Mouse (Mus musculus): Measurements from ENCODE around the gene Btnl10. TPM values are rescaled to one million over a fixed set of nuclear protein-coding genes. Genes with fewer than 3 reads are reported as not detected.

The Btnl10 gene
- polyA plus RNA-seq (2012; rRNA removed), result not detected in 2 replicates

- no peaks in the 10 kb centered on the region for H3K27me3 ChIP-seq (ENCODE audit: control insufficient read depth, insufficient read depth, low read length)
- TF ChIP-seq CTCF (IDR thresholded peaks at IDR 0.05; ENCODE audit: extremely low read depth, insufficient read length, insufficient replicate concordance, low read depth, low read length), result no peak
- TF ChIP-seq POLR2A (IDR thresholded peaks at IDR 0.05; ENCODE audit: low read depth, low read length), result no peak
- no peak within 1 kb of the TSS for H3K4me3 ChIP-seq (ENCODE audit: low read depth, low read length)
- 75% methylated on average over 12 of the region's 12 CpGs for WGBS
- peaks cover 5% of the 10 kb centered on the region; the same call in 1 of the 2 replicates for H3K4me1 ChIP-seq (ENCODE audit: control insufficient read depth, insufficient read depth, insufficient read length, low read length)
- H3K27ac ChIP-seq (ENCODE audit: insufficient read depth, low read depth, low read length), result no peak within 1 kb of the TSS
- H3K36me3 ChIP-seq (ENCODE audit: control insufficient read depth, insufficient read depth, low read length), result no peaks in the 10 kb centered on the region
Measured at GRCm38 (mm10) chr11:58917745-58918366, at the start of gene Btnl10. Gene Btnl10, plus strand, starts transcription at chr11:58917908.

DNA sequence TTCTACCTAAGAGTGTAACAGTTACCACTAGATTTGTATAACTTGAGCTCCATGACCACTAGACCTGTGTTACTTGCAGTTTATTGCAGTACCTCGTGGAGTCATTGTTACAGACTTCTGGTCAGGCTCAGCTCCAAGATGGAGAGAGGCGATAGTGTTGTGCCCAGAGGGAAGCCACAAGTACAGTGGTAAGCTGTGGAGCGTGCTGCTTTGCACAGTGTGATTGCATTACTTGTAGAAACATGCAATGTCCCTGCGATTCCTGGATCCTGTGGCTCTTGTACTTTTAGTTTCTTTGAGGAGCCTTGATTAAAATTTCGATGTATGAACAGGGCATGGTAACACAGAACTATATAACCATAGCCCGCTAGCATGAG lies 49.8 kb upstream of the Btnl10 start:
- TF ChIP-seq POLR2A (IDR thresholded peaks at IDR 0.05; ENCODE audit: low read depth, low read length), result no peak
- no peak for TF ChIP-seq CTCF (IDR thresholded peaks at IDR 0.05; ENCODE audit: extremely low read depth, insufficient read length, insufficient replicate concordance, low read depth, low read length)
- peaks cover 2% of the 10 kb centered on the region; the same call in 1 of the 2 replicates for H3K4me1 ChIP-seq (ENCODE audit: control insufficient read depth, insufficient read depth, insufficient read length, low read length)
- H3K4me3 ChIP-seq (ENCODE audit: low read depth, low read length), result no peak overlapping the region
- 70% methylated on average over 6 of the region's 6 CpGs for WGBS
- H3K36me3 ChIP-seq (ENCODE audit: control insufficient read depth, insufficient read depth, low read length), result 0 out of 2 replicates have a peak, but pooled peaks cover 3% of the 10 kb centered on the region
- no peaks in the 10 kb centered on the region for H3K27me3 ChIP-seq (ENCODE audit: control insufficient read depth, insufficient read depth, low read length)
- H3K27ac ChIP-seq (ENCODE audit: insufficient read depth, low read depth, low read length), result no peak overlapping the region

DNA sequence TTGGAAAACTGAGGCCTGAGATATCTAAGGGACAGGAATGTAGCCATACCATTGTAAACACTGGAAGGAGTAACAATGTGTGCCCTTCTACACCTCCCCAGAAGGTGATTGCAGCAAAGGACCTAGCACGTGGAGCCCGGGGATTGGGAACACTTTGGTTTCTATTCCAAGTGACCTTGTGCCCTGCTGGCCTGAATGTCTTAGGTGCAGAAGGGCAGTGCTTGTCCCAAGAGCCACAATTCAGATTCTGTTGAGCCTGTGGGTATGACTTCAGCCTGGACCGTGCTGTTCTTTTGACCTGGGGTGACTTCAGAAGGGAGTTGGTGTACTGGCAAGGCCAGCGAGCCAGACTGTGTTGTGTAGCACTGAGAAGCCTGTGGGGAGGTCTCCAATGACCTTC lies 46.7 kb upstream of the Btnl10 start:
- no peaks in the 10 kb centered on the region for H3K27me3 ChIP-seq (ENCODE audit: control insufficient read depth, insufficient read depth, low read length)
- 0 out of 2 replicates have a peak, but pooled peaks cover 5% of the 10 kb centered on the region for H3K36me3 ChIP-seq (ENCODE audit: control insufficient read depth, insufficient read depth, low read length)
- H3K4me1 ChIP-seq (ENCODE audit: control insufficient read depth, insufficient read depth, insufficient read length, low read length), result peaks cover 2% of the 10 kb centered on the region; the same call in 1 of the 2 replicates
- WGBS, result 78% methylated on average over 4 of the region's 4 CpGs
- H3K4me3 ChIP-seq (ENCODE audit: low read depth, low read length), result no peak overlapping the region
- TF ChIP-seq CTCF (IDR thresholded peaks at IDR 0.05; ENCODE audit: extremely low read depth, insufficient read length, insufficient replicate concordance, low read depth, low read length) (no peak), POLR2A (IDR thresholded peaks at IDR 0.05; ENCODE audit: low read depth, low read length) (no peak)
- H3K27ac ChIP-seq (ENCODE audit: insufficient read depth, low read depth, low read length), result no peak overlapping the region

DNA sequence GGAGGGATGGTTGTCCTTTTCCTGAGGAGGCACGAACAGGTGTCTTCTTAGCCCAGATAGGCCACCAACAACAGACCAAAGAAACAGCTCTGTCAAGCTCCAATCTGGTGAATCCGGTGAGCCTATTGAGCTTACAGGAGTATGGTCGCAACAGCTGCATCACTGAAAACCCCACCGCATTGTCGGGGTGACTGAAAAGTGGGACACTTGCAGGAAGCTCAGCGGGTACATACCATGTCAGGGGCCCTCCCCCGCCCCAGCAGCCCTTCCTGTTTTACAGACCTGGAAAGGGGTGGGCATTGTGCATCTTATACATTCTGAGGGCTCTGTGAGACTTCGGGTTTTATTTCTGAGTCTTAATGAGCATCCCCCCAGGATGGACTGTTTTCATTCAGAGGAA lies 34.0 kb upstream of the Btnl10 start:
- WGBS, result 80% methylated on average over 8 of the region's 8 CpGs
- TF ChIP-seq CTCF (IDR thresholded peaks at IDR 0.05; ENCODE audit: extremely low read depth, insufficient read length, insufficient replicate concordance, low read depth, low read length) (no peak), POLR2A (IDR thresholded peaks at IDR 0.05; ENCODE audit: low read depth, low read length) (no peak)
- Histone ChIP-seq H3K4me3 (ENCODE audit: low read depth, low read length) (no peak overlapping the region), H3K27me3 (ENCODE audit: control insufficient read depth, insufficient read depth, low read length) (no peaks in the 10 kb centered on the region), H3K4me1 (ENCODE audit: control insufficient read depth, insufficient read depth, insufficient read length, low read length) (no peaks in the 10 kb centered on the region), H3K36me3 (ENCODE audit: control insufficient read depth, insufficient read depth, low read length) (peaks cover 21% of the 10 kb centered on the region), H3K27ac (ENCODE audit: insufficient read depth, low read depth, low read length) (no peak overlapping the region)

DNA sequence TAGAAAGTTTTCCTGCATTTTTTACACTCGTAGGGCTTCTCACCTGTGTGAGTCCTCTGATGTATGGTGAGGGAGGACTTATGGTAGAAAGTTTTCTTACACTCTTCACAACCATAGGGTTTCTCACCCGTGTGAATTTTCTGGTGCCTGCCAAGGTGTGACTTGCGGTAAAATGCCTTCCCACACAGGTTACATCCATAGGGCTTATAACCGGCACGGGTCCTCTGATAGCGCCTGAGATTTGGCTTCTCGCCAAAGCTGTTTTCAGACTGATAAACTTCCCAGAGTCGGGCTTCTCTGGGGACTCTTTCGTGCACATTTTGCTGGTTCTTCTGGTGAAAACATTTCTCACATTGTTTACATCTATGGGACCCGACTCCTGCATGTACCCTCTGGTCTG lies 27.2 kb upstream of the Btnl10 start:
- H3K4me3 ChIP-seq (ENCODE audit: low read depth, low read length), result no peak overlapping the region
- H3K4me1 ChIP-seq (ENCODE audit: control insufficient read depth, insufficient read depth, insufficient read length, low read length), result no peaks in the 10 kb centered on the region
- H3K27me3 ChIP-seq (ENCODE audit: control insufficient read depth, insufficient read depth, low read length), result no peaks in the 10 kb centered on the region
- no peak overlapping the region for H3K27ac ChIP-seq (ENCODE audit: insufficient read depth, low read depth, low read length)
- TF ChIP-seq POLR2A (IDR thresholded peaks at IDR 0.05; ENCODE audit: low read depth, low read length), result no peak
- no peak for TF ChIP-seq CTCF (IDR thresholded peaks at IDR 0.05; ENCODE audit: extremely low read depth, insufficient read length, insufficient replicate concordance, low read depth, low read length)
- 67% methylated on average over 10 of the region's 10 CpGs for WGBS
- H3K36me3 ChIP-seq (ENCODE audit: control insufficient read depth, insufficient read depth, low read length), result peaks cover 28% of the 10 kb centered on the region

GRCm38 (mm10) chr11:58894456-58894855 lies 23.3 kb upstream of the Btnl10 start:
- Histone ChIP-seq H3K4me1 (ENCODE audit: control insufficient read depth, insufficient read depth, insufficient read length, low read length) (no peaks in the 10 kb centered on the region), H3K27me3 (ENCODE audit: control insufficient read depth, insufficient read depth, low read length) (no peaks in the 10 kb centered on the region), H3K36me3 (ENCODE audit: control insufficient read depth, insufficient read depth, low read length) (peaks cover 41% of the 10 kb centered on the region), H3K27ac (ENCODE audit: insufficient read depth, low read depth, low read length) (no peak overlapping the region), H3K4me3 (ENCODE audit: low read depth, low read length) (no peak overlapping the region)
- 81% methylated on average over 6 of the region's 6 CpGs for WGBS
- no peak for TF ChIP-seq CTCF (IDR thresholded peaks at IDR 0.05; ENCODE audit: extremely low read depth, insufficient read length, insufficient replicate concordance, low read depth, low read length)
- TF ChIP-seq POLR2A (IDR thresholded peaks at IDR 0.05; ENCODE audit: low read depth, low read length), result no peak

DNA sequence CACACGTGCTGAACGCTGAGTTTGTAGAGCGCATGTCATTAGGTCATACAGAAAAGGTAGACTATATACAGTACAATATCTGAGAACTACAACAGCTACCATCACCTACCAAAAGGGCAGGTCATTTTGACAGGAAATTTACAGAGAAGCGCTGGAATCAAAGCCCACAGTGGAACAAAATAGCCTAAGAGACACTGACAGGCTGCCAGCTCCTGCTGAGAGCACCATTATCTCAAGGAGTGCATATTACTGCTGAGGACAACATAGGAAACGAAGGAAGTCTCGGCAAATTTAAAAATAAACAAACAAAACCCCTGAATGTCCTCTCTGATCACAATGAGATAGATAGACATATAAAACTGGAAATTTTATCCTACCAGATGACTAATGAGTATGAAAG lies 20.2 kb upstream of the Btnl10 start:
- TF ChIP-seq CTCF (IDR thresholded peaks at IDR 0.05; ENCODE audit: extremely low read depth, insufficient read length, insufficient replicate concordance, low read depth, low read length) (no peak), POLR2A (IDR thresholded peaks at IDR 0.05; ENCODE audit: low read depth, low read length) (no peak)
- H3K4me3 ChIP-seq (ENCODE audit: low read depth, low read length), result no peak overlapping the region
- H3K36me3 ChIP-seq (ENCODE audit: control insufficient read depth, insufficient read depth, low read length), result peaks cover 26% of the 10 kb centered on the region
- no peaks in the 10 kb centered on the region for H3K27me3 ChIP-seq (ENCODE audit: control insufficient read depth, insufficient read depth, low read length)
- WGBS, result 84% methylated on average over 6 of the region's 6 CpGs
- no peaks in the 10 kb centered on the region; the same call in 1 of the 2 replicates for H3K4me1 ChIP-seq (ENCODE audit: control insufficient read depth, insufficient read depth, insufficient read length, low read length)
- no peak overlapping the region for H3K27ac ChIP-seq (ENCODE audit: insufficient read depth, low read depth, low read length)
